Mouse (Mus musculus): ENCODE measurements at regions not wholly inside any gene's neighbourhood (a gene's known extent, or its start where the extent isn't known, plus 50 kb on each side); places are given as distances from the start of the nearest gene placed in this dataset.

DNA sequence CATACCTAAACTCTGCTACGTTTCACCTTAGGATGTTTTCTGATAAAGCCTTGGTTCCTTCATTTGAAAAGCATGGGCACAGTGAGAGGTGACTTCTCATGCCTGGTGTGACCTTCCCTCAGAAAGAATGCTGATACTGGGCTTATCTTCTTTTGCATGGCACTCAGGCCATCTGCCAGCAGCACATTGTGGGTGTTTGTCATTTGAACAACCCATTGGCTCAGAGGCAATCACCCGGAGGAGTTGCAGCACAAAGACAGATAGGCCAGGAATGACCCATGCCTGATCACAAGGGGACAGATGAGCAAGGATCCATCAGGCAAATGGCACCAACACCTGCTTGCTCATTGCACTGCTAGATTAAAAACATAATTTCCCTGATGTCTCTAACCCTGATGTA lies 572.7 kb upstream of the Fam19a5 start:
- no peaks in the 10 kb centered on the region for H3K36me3 ChIP-seq (ENCODE audit: control insufficient read depth, insufficient read depth, low read length)
- no peaks in the 10 kb centered on the region for H3K27me3 ChIP-seq (ENCODE audit: control insufficient read depth, insufficient read depth, low read length)
- TF ChIP-seq POLR2A (IDR thresholded peaks at IDR 0.05; ENCODE audit: control insufficient read depth, extremely low read depth, insufficient read depth, low read length, poor library complexity) (no peak), CTCF (IDR thresholded peaks at IDR 0.05; ENCODE audit: borderline replicate concordance, control insufficient read depth, extremely low read depth, insufficient read depth, low read length, poor library complexity) (no peak)
- WGBS = 82% methylated on average over 2 of the region's 2 CpGs
- DNase-seq = no peak
- H3K27ac ChIP-seq (ENCODE audit: control insufficient read depth, insufficient read depth, low read length) = no peak overlapping the region
- no peak overlapping the region for H3K4me3 ChIP-seq (ENCODE audit: control insufficient read depth, insufficient read depth, low read length)
- no peaks in the 10 kb centered on the region for H3K4me1 ChIP-seq (replicated peaks; ENCODE audit: control insufficient read depth, insufficient read depth, low read length)

DNA sequence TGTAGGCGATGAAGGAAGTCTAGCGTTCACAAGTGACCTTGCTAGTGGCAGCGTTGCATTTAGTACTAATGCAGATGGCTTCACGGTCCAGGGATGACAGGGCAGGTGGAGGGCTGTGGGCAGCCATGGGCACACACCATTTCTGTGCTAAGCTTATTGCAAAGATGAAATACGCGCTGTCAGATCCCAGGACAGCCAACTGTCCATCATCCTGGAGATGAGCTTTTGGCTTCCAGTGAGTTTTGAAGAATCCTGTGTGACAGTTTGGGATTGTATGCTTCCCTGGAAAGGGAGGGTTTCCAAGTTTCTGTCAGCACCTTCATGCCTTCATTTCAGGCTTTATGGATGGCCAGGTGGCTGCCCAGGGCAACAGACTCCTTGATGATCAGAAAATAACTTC lies 547.9 kb upstream of the Fam19a5 start:
- TF ChIP-seq POLR2A (IDR thresholded peaks at IDR 0.05; ENCODE audit: control insufficient read depth, extremely low read depth, insufficient read depth, low read length, poor library complexity) (no peak), CTCF (IDR thresholded peaks at IDR 0.05; ENCODE audit: borderline replicate concordance, control insufficient read depth, extremely low read depth, insufficient read depth, low read length, poor library complexity) (no peak)
- H3K27me3 ChIP-seq (ENCODE audit: control insufficient read depth, insufficient read depth, low read length) = no peaks in the 10 kb centered on the region
- WGBS = 92% methylated on average over 6 of the region's 6 CpGs

DNA sequence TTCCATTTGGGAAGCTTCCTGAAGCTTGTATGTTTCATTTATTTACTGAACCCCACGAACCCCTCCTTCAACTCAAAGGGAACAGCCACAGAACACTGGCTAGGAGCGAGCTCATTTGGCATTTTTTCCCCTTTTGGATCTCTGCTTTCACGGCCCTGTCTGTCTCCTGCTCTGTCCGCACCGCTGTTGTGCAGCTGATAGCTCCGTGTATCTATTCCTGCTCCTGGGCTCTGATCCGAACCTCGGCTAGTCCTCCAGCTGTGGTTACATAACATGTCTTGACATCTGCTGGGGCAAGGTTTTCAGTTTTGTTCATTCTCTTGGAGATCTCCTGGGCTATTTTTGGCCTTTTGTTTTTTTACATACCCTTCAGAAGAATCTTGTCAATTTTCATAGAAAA lies 525.1 kb upstream of the Fam19a5 start:
- Histone ChIP-seq H3K4me3 (ENCODE audit: control insufficient read depth, insufficient read depth, low read length) (no peak overlapping the region), H3K4me1 (replicated peaks; ENCODE audit: control insufficient read depth, insufficient read depth, low read length) (no peaks in the 10 kb centered on the region), H3K27me3 (ENCODE audit: control insufficient read depth, insufficient read depth, low read length) (no peaks in the 10 kb centered on the region), H3K36me3 (ENCODE audit: control insufficient read depth, insufficient read depth, low read length) (no peaks in the 10 kb centered on the region), H3K27ac (ENCODE audit: control insufficient read depth, insufficient read depth, low read length) (no peak overlapping the region)
- DNase-seq = no peak
- TF ChIP-seq POLR2A (IDR thresholded peaks at IDR 0.05; ENCODE audit: control insufficient read depth, extremely low read depth, insufficient read depth, low read length, poor library complexity) (no peak), CTCF (IDR thresholded peaks at IDR 0.05; ENCODE audit: borderline replicate concordance, control insufficient read depth, extremely low read depth, insufficient read depth, low read length, poor library complexity) (no peak)
- WGBS = 78% methylated on average over 8 of the region's 8 CpGs

More for the DNA sequence above, 547.9 kb upstream of the Fam19a5 start:
- Histone ChIP-seq H3K4me3 (ENCODE audit: control insufficient read depth, insufficient read depth, low read length) (no peak overlapping the region), H3K27ac (ENCODE audit: control insufficient read depth, insufficient read depth, low read length) (no peak overlapping the region), H3K4me1 (replicated peaks; ENCODE audit: control insufficient read depth, insufficient read depth, low read length) (no peaks in the 10 kb centered on the region), H3K36me3 (ENCODE audit: control insufficient read depth, insufficient read depth, low read length) (no peaks in the 10 kb centered on the region)
- no peak for DNase-seq

DNA sequence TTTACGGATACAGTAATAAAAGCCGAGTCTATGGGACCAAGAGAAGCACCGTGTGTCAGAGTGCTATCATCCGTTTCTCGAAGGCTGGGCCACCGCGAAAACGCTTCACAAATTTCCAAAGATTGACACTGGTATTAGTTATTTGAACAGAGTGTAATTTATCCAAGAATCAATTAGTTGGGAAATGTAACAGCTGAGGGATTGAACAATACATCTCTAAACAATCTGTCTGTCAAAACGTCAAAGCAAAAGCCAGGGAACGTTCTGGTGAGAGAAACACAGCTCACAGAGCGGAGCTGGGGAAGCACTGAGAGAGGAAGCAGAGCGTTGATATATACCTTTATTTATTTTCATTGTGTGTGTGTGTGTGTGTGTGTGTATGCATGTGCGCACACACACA lies 498.1 kb upstream of the Fam19a5 start:
- 90% methylated on average over 13 of the region's 13 CpGs for WGBS
- TF ChIP-seq POLR2A (IDR thresholded peaks at IDR 0.05; ENCODE audit: control insufficient read depth, extremely low read depth, insufficient read depth, low read length, poor library complexity) = no peak
- TF ChIP-seq CTCF (IDR thresholded peaks at IDR 0.05; ENCODE audit: borderline replicate concordance, control insufficient read depth, extremely low read depth, insufficient read depth, low read length, poor library complexity) = no peak
- Histone ChIP-seq H3K27me3 (ENCODE audit: control insufficient read depth, insufficient read depth, low read length) (no peaks in the 10 kb centered on the region), H3K4me1 (replicated peaks; ENCODE audit: control insufficient read depth, insufficient read depth, low read length) (no peaks in the 10 kb centered on the region), H3K4me3 (ENCODE audit: control insufficient read depth, insufficient read depth, low read length) (no peak overlapping the region), H3K27ac (ENCODE audit: control insufficient read depth, insufficient read depth, low read length) (no peak overlapping the region), H3K36me3 (ENCODE audit: control insufficient read depth, insufficient read depth, low read length) (no peaks in the 10 kb centered on the region)
- no peak for DNase-seq

DNA sequence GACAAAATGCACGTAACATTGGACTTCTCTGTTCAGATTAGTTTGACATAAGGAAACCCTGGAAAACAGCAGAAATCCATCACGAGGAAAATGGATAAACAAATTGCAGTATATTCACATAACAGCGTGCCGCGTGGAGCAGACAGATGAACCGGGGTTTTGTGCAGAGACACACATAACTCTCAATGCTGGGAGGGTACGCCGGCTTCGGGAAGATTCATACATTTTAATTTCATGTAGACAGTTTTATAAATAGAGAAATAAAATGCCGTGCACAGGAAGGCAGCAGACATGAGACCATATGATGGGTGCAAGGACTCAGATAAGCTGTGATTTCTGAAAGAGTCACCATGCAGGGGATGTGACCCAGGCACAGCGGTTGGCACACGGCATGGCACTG lies 489.9 kb upstream of the Fam19a5 start:
- Histone ChIP-seq H3K4me1 (replicated peaks; ENCODE audit: control insufficient read depth, insufficient read depth, low read length) (no peaks in the 10 kb centered on the region), H3K27me3 (ENCODE audit: control insufficient read depth, insufficient read depth, low read length) (no peaks in the 10 kb centered on the region), H3K27ac (ENCODE audit: control insufficient read depth, insufficient read depth, low read length) (no peak overlapping the region), H3K36me3 (ENCODE audit: control insufficient read depth, insufficient read depth, low read length) (no peaks in the 10 kb centered on the region), H3K4me3 (ENCODE audit: control insufficient read depth, insufficient read depth, low read length) (no peak overlapping the region)
- 95% methylated on average over 12 of the region's 12 CpGs for WGBS
- no peak for DNase-seq
- TF ChIP-seq POLR2A (IDR thresholded peaks at IDR 0.05; ENCODE audit: control insufficient read depth, extremely low read depth, insufficient read depth, low read length, poor library complexity) (no peak), CTCF (IDR thresholded peaks at IDR 0.05; ENCODE audit: borderline replicate concordance, control insufficient read depth, extremely low read depth, insufficient read depth, low read length, poor library complexity) (no peak)

DNA sequence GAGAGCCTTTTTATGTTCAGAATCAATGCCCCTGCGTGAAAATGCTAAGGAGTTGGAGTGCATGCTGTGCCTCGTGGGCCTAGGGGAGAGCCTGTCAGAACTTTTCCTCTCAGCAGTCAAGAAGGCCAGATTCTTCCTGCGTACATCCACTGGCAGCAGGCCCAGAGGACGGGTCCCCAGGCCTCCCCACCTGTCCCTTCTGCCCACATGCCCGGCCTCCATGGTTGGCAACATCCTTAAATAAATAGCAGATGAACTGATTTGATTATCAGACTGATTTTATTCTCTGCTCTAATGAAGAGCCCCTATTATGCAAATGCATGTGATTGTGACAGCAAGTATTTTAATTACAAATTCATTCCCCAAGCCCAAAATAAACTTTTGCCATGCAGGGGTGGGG lies 479.2 kb upstream of the Fam19a5 start:
- Histone ChIP-seq H3K27ac (ENCODE audit: control insufficient read depth, insufficient read depth, low read length) (no peak overlapping the region), H3K4me1 (replicated peaks; ENCODE audit: control insufficient read depth, insufficient read depth, low read length) (no peaks in the 10 kb centered on the region), H3K27me3 (ENCODE audit: control insufficient read depth, insufficient read depth, low read length) (no peaks in the 10 kb centered on the region), H3K4me3 (ENCODE audit: control insufficient read depth, insufficient read depth, low read length) (no peak overlapping the region), H3K36me3 (ENCODE audit: control insufficient read depth, insufficient read depth, low read length) (no peaks in the 10 kb centered on the region)
- 70% methylated on average over 5 of the region's 5 CpGs for WGBS
- no peak for DNase-seq
- no peak for TF ChIP-seq CTCF (IDR thresholded peaks at IDR 0.05; ENCODE audit: borderline replicate concordance, control insufficient read depth, extremely low read depth, insufficient read depth, low read length, poor library complexity)
- TF ChIP-seq POLR2A (IDR thresholded peaks at IDR 0.05; ENCODE audit: control insufficient read depth, extremely low read depth, insufficient read depth, low read length, poor library complexity) = no peak

DNA sequence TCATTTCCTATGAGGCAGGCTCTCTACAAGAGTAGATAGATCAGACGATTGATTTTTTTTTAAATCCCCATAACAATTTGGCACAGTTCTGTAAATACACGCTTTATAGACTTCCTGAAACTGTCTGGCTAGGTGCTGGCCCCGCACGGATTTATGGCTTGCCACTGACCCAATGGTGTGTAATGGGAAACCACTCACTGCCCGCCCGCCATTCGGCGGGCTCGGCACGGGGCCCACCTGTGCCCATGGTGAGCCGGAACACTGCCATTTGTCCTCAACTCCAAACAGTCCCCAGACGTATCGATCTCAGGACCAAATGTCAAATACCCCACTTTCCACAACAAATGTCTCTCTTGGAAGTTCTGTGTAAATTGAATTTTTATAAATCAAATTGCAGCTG lies 475.8 kb upstream of the Fam19a5 start:
- Histone ChIP-seq H3K36me3 (ENCODE audit: control insufficient read depth, insufficient read depth, low read length) (no peaks in the 10 kb centered on the region), H3K27me3 (ENCODE audit: control insufficient read depth, insufficient read depth, low read length) (no peaks in the 10 kb centered on the region), H3K27ac (ENCODE audit: control insufficient read depth, insufficient read depth, low read length) (no peak overlapping the region), H3K4me3 (ENCODE audit: control insufficient read depth, insufficient read depth, low read length) (no peak overlapping the region), H3K4me1 (replicated peaks; ENCODE audit: control insufficient read depth, insufficient read depth, low read length) (no peaks in the 10 kb centered on the region)
- 90% methylated on average over 13 of the region's 13 CpGs for WGBS
- no peak for TF ChIP-seq POLR2A (IDR thresholded peaks at IDR 0.05; ENCODE audit: control insufficient read depth, extremely low read depth, insufficient read depth, low read length, poor library complexity)
- no peak for TF ChIP-seq CTCF (IDR thresholded peaks at IDR 0.05; ENCODE audit: borderline replicate concordance, control insufficient read depth, extremely low read depth, insufficient read depth, low read length, poor library complexity)
- no peak for DNase-seq

Data from thymus, adult 2 months (tissue).